Mouse (Mus musculus): ENCODE data around the gene Rubcnl.

GRCm38 (mm10) chr14:75030764-75031163 is 14.9 kb downstream of the Rubcnl start:
- TF ChIP-seq POLR2A (IDR thresholded peaks at IDR 0.05; ENCODE audit: borderline replicate concordance, low read depth, low read length) (no peak), CTCF (IDR thresholded peaks at IDR 0.05; ENCODE audit: low read depth, low read length) (no peak)
